Comparison of ENCODE assay signal across 8 mouse cellular contexts in the genomic region with DNA sequence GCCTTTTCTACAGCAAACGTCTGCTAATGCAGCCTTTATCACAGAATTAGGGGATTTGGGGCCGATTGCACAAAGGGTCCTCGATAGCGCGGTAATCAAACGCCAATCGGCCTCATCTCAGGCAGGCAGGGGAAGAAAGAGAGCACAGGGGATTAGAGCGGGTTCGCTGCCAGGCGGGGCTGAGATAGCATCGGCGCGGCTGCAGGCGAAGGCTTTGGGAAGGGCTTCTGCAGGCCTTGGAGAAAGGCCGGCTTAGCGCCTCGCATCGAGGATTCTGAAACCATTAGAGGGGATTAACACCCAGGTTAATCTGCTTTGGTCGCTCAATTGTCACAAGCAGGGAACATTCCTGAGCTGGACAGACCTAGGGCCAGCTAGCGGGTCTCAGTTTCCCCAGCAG. TPM values are rescaled to one million over a fixed set of nuclear protein-coding genes. Genes with fewer than 3 reads are reported as not detected.
DNase-seq lines count a peak whose midpoint lies in the region; ATAC-seq and TF ChIP-seq lines count a peak whose summit lies in the region.

No protein-coding gene starts in this region.

- DNase-seq in lung, postnatal 36 days: no peak
- no peak for DNase-seq in liver, embryonic 14.5 days (ENCODE audit: low read depth in 3 of 3, low spot score in 3 of 3)
- DNase-seq in adrenal gland, adult 8-10 months: no peak
- no peak for DNase-seq in gastrocnemius, adult 8-10 months (ENCODE audit: low spot score in 2 of 2)
- DNase-seq in left cerebral cortex, adult 9 months (ENCODE audit: low spot score in 2 of 2): no peak

- H3K27ac ChIP-seq in lung, embryonic 16.5 days (ENCODE audit: low read length): no peak overlapping the region
- no peak overlapping the region for H3K27ac ChIP-seq in forebrain, embryonic 15.5 days (replicated peaks)
- H3K27ac ChIP-seq in liver, embryonic 14.5 days: no peak overlapping the region
- no peak overlapping the region for H3K27ac ChIP-seq in stomach, embryonic 16.5 days (ENCODE audit: low read length)

- H3K4me1 ChIP-seq in lung, embryonic 16.5 days (replicated peaks; ENCODE audit: control insufficient read depth, insufficient read depth, low read length): peaks cover 9% of the 10 kb centered on the region
- peaks cover 27% of the 10 kb centered on the region for H3K4me1 ChIP-seq in forebrain, embryonic 15.5 days
- peaks cover 9 to 16% of the 10 kb centered on the region in 2 experiments; a peak in 3 of 4 replicates for H3K4me1 ChIP-seq in liver, embryonic 14.5 days (replicated peaks; ENCODE audit: control insufficient read depth in 2 of 2, insufficient read depth in 2 of 2, low read length in 1 of 2)
- H3K4me1 ChIP-seq in stomach, embryonic 16.5 days (ENCODE audit: control insufficient read depth, insufficient read depth, low read length): peaks cover 15% of the 10 kb centered on the region

- H3K9me3 ChIP-seq in lung, embryonic 16.5 days (ENCODE audit: control insufficient read depth, low read length): no peaks in the 10 kb centered on the region
- H3K9me3 ChIP-seq in forebrain, embryonic 15.5 days: no peaks in the 10 kb centered on the region
- no peaks in the 10 kb centered on the region for H3K9me3 ChIP-seq in liver, embryonic 14.5 days (ENCODE audit: control insufficient read depth, low read length)
- no peaks in the 10 kb centered on the region for H3K9me3 ChIP-seq in stomach, embryonic 16.5 days (replicated peaks; ENCODE audit: control insufficient read depth, low read length)

- H3K36me3 ChIP-seq in lung, embryonic 16.5 days (ENCODE audit: control insufficient read depth, insufficient read depth, low read length): peaks cover 1% of the 10 kb centered on the region
- peaks cover 3% of the 10 kb centered on the region; the same call in 1 of the 2 replicates for H3K36me3 ChIP-seq in forebrain, embryonic 15.5 days
- H3K36me3 ChIP-seq in liver, embryonic 14.5 days (replicated peaks; ENCODE audit: control insufficient read depth, insufficient read depth, low read depth): peaks cover 2% of the 10 kb centered on the region; the same call in 1 of the 2 replicates
- peaks cover 8% of the 10 kb centered on the region; the same call in 1 of the 2 replicates for H3K36me3 ChIP-seq in stomach, embryonic 16.5 days (ENCODE audit: control insufficient read depth, insufficient read depth, low read length)

- WGBS in lung, embryonic 16.5 days: 16% methylated on average over 20 of the region's 20 CpGs
- 4% methylated on average over 20 of the region's 20 CpGs for WGBS in forebrain, embryonic 15.5 days
- 25% methylated on average over 20 of the region's 20 CpGs for WGBS in liver, embryonic 14.5 days (ENCODE audit: insufficient replicate concordance)
- 13% methylated on average over 20 of the region's 20 CpGs for WGBS in stomach, embryonic 16.5 days

- no peak for TF ChIP-seq CTCF in liver, embryonic 14.5 days (IDR thresholded peaks at IDR 0.05; ENCODE audit: low read depth)

- H3K4me2 ChIP-seq in lung, embryonic 16.5 days (ENCODE audit: low read depth, low read length): peak overlapping the region; percentile 96
- peak overlapping the region; percentile 98 for H3K4me2 ChIP-seq in forebrain, embryonic 15.5 days (replicated peaks)
- peak overlapping the region; percentile 86 for H3K4me2 ChIP-seq in liver, embryonic 14.5 days (ENCODE audit: low read depth)
- peak overlapping the region; percentile 91; the same call in 1 of the 2 replicates for H3K4me2 ChIP-seq in stomach, embryonic 16.5 days (ENCODE audit: low read depth, low read length)

- no peak for ATAC-seq in lung, embryonic 16.5 days (ENCODE audit: low read depth)
- no peak for ATAC-seq in forebrain, embryonic 15.5 days (replicated peaks)
- no peak for ATAC-seq in liver, embryonic 14.5 days (ENCODE audit: insufficient read depth)
- no peak for ATAC-seq in stomach, embryonic 16.5 days (ENCODE audit: insufficient read depth, low FRiP score)

- no peak for TF ChIP-seq EP300 in liver, embryonic 14.5 days (IDR thresholded peaks at IDR 0.05; ENCODE audit: low read depth)

- H3K4me3 ChIP-seq in lung, embryonic 16.5 days (ENCODE audit: low read length): no peak overlapping the region
- H3K4me3 ChIP-seq in forebrain, embryonic 15.5 days: no peak overlapping the region
- no peak overlapping the region for H3K4me3 ChIP-seq in liver, embryonic 14.5 days (ENCODE audit: insufficient read depth in 1 of 2, low read depth in 2 of 2, low read length in 2 of 2)
- H3K4me3 ChIP-seq in stomach, embryonic 16.5 days (replicated peaks; ENCODE audit: low read length): no peak overlapping the region

- H3K27me3 ChIP-seq in lung, embryonic 16.5 days (ENCODE audit: control insufficient read depth, insufficient read depth, low read depth, low read length): peaks cover 35% of the 10 kb centered on the region
- peaks cover 40% of the 10 kb centered on the region for H3K27me3 ChIP-seq in forebrain, embryonic 15.5 days
- peaks cover 12% of the 10 kb centered on the region for H3K27me3 ChIP-seq in liver, embryonic 14.5 days (ENCODE audit: control insufficient read depth, insufficient read depth, low read length)
- H3K27me3 ChIP-seq in stomach, embryonic 16.5 days (ENCODE audit: control insufficient read depth, insufficient read depth, low read length): peaks cover 33% of the 10 kb centered on the region

- peak overlapping the region; percentile 92 for H3K9ac ChIP-seq in lung, embryonic 16.5 days (ENCODE audit: low read length)
- peak overlapping the region; percentile 94 for H3K9ac ChIP-seq in forebrain, embryonic 15.5 days (replicated peaks)
- H3K9ac ChIP-seq in liver, embryonic 14.5 days (replicated peaks): no peak overlapping the region
- peak overlapping the region; percentile 56 for H3K9ac ChIP-seq in stomach, embryonic 16.5 days (ENCODE audit: low read length)

RNA-seq across cellular contexts. Expression of gene Gsc2, which starts 5.7 kb away (rescaled TPM):
- not detected in 2 replicates for polyA plus RNA-seq in lung, embryonic 16.5 days (2015; fragmentation: Nextera tagmentation; extraction: Ambion mirVana)
- polyA plus RNA-seq in forebrain, embryonic 15.5 days (2015; fragmentation: Nextera tagmentation; extraction: Ambion mirVana): 0.19 TPM in 1 of 2 replicates, not detected in the other
- polyA plus RNA-seq in liver, embryonic 14.5 days (2012; rRNA removed): not detected in 2 replicates
- not detected in 2 replicates for polyA plus RNA-seq in liver, embryonic 14.5 days (2014; fragmentation: Nextera tagmentation; extraction: Ambion mirVana)
- polyA plus RNA-seq in stomach, embryonic 16.5 days (2015; fragmentation: Nextera tagmentation; extraction: Ambion mirVana): not detected in 2 replicates
- total RNA-seq in adrenal gland, adult 8-10 months (2022): not detected
- not detected for total RNA-seq in gastrocnemius, adult 8-10 months (2022)

RNA-seq across cellular contexts. Expression of gene Slc25a1, which starts 7.4 kb away (rescaled TPM):
- polyA plus RNA-seq in lung, embryonic 16.5 days (2015; fragmentation: Nextera tagmentation; extraction: Ambion mirVana): 64.3 and 68.8 TPM in 2 replicates
- 139 and 145 TPM in 2 replicates for polyA plus RNA-seq in forebrain, embryonic 15.5 days (2015; fragmentation: Nextera tagmentation; extraction: Ambion mirVana)
- polyA plus RNA-seq in liver, embryonic 14.5 days (2012; rRNA removed): 33.4 and 41.7 TPM in 2 replicates
- 50.6 and 57.2 TPM in 2 replicates for polyA plus RNA-seq in liver, embryonic 14.5 days (2014; fragmentation: Nextera tagmentation; extraction: Ambion mirVana)
- 117 and 125 TPM in 2 replicates for polyA plus RNA-seq in stomach, embryonic 16.5 days (2015; fragmentation: Nextera tagmentation; extraction: Ambion mirVana)
- 100 to 1,000 TPM; 184 to 251 (median 197) TPM for total RNA-seq in adrenal gland, adult 8-10 months (2022)
- 1 to 10 TPM; 1.1 to 6.7 (median 3.7) TPM for total RNA-seq in gastrocnemius, adult 8-10 months (2022)

RNA-seq across cellular contexts. Expression of gene Ess2, which starts 9.4 kb away (rescaled TPM):
- polyA plus RNA-seq in lung, embryonic 16.5 days (2015; fragmentation: Nextera tagmentation; extraction: Ambion mirVana): 39.9 and 42.0 TPM in 2 replicates
- 53.5 and 58.1 TPM in 2 replicates for polyA plus RNA-seq in forebrain, embryonic 15.5 days (2015; fragmentation: Nextera tagmentation; extraction: Ambion mirVana)
- polyA plus RNA-seq in liver, embryonic 14.5 days (2012; rRNA removed): 6.3 and 7.5 TPM in 2 replicates
- polyA plus RNA-seq in liver, embryonic 14.5 days (2014; fragmentation: Nextera tagmentation; extraction: Ambion mirVana): 6.8 and 7.6 TPM in 2 replicates
- 31.3 and 33.7 TPM in 2 replicates for polyA plus RNA-seq in stomach, embryonic 16.5 days (2015; fragmentation: Nextera tagmentation; extraction: Ambion mirVana)
- 10 to 100 TPM; 16.9 to 28.8 (median 22.5) TPM for total RNA-seq in adrenal gland, adult 8-10 months (2022)
- total RNA-seq in gastrocnemius, adult 8-10 months (2022): 1 to 10 TPM; 6.0 to 6.6 (median 6.2) TPM

RNA-seq across cellular contexts. Expression of gene Tssk2, which starts 22.1 kb away (rescaled TPM):
- not detected in 2 replicates for polyA plus RNA-seq in lung, embryonic 16.5 days (2015; fragmentation: Nextera tagmentation; extraction: Ambion mirVana)
- not detected in 2 replicates for polyA plus RNA-seq in forebrain, embryonic 15.5 days (2015; fragmentation: Nextera tagmentation; extraction: Ambion mirVana)
- not detected in 2 replicates for polyA plus RNA-seq in liver, embryonic 14.5 days (2012; rRNA removed)
- not detected in 2 replicates for polyA plus RNA-seq in liver, embryonic 14.5 days (2014; fragmentation: Nextera tagmentation; extraction: Ambion mirVana)
- polyA plus RNA-seq in stomach, embryonic 16.5 days (2015; fragmentation: Nextera tagmentation; extraction: Ambion mirVana): not detected in 2 replicates
- not detected for total RNA-seq in adrenal gland, adult 8-10 months (2022)
- not detected for total RNA-seq in gastrocnemius, adult 8-10 months (2022)

RNA-seq across cellular contexts. Expression of gene Dgcr2, which starts 22.2 kb away (rescaled TPM):
- polyA plus RNA-seq in lung, embryonic 16.5 days (2015; fragmentation: Nextera tagmentation; extraction: Ambion mirVana): 87.9 and 89.2 TPM in 2 replicates
- polyA plus RNA-seq in forebrain, embryonic 15.5 days (2015; fragmentation: Nextera tagmentation; extraction: Ambion mirVana): 99.8 and 99.9 TPM in 2 replicates
- 14.2 and 16.3 TPM in 2 replicates for polyA plus RNA-seq in liver, embryonic 14.5 days (2012; rRNA removed)
- polyA plus RNA-seq in liver, embryonic 14.5 days (2014; fragmentation: Nextera tagmentation; extraction: Ambion mirVana): 13.2 and 15.5 TPM in 2 replicates
- 80.6 and 88.8 TPM in 2 replicates for polyA plus RNA-seq in stomach, embryonic 16.5 days (2015; fragmentation: Nextera tagmentation; extraction: Ambion mirVana)
- total RNA-seq in adrenal gland, adult 8-10 months (2022): 10 to 100 TPM; 66.1 to 78.0 (median 76.2) TPM
- 10 to 100 TPM; 19.1 to 22.8 (median 20.5) TPM for total RNA-seq in gastrocnemius, adult 8-10 months (2022)
